Mouse (Mus musculus) forebrain, embryonic 12.5 days (tissue): ENCODE measurements around the gene Dcun1d2. TPM values are rescaled to one million over a fixed set of nuclear protein-coding genes. Genes with fewer than 3 reads are reported as not detected.

Source experiments
- ATAC-seq: fragments of 200-750 bp; cut with Nextera tagmentation; 2 replicates; pipeline ENCODE4 v1.8.0; 2017; ENCODE audit warnings: moderate TSS enrichment; ENCODE audit not compliant: low FRiP score
- H3K27ac ChIP-seq: fragments of 300-500 bp; sonication (generic); 2 replicates; pipeline ENCODE4 v1.5.1; 2016; ENCODE audit warnings: mild to moderate bottlenecking
- H3K27me3 ChIP-seq: fragments of 300-500 bp; sonication (generic); 2 replicates; pipeline ENCODE4 v1.6.1; 2016; ENCODE audit warnings: mild to moderate bottlenecking
- H3K36me3 ChIP-seq: fragments of 300-500 bp; sonication (generic); replicated peaks from 2 replicates; pipeline ENCODE4 v1.6.1; 2016; ENCODE audit warnings: mild to moderate bottlenecking
- H3K4me1 ChIP-seq: fragments of 300-500 bp; sonication (generic); 2 replicates; pipeline ENCODE4 v1.6.1; 2016
- H3K4me2 ChIP-seq: fragments of 300-500 bp; sonication (generic); 2 replicates; pipeline ENCODE4 v1.6.1; 2016; ENCODE audit warnings: mild to moderate bottlenecking, moderate library complexity
- H3K4me3 ChIP-seq: fragments of 300-500 bp; sonication (generic); replicated peaks from 2 replicates; pipeline ENCODE4 v1.5.1; 2016; ENCODE audit warnings: mild to moderate bottlenecking
- H3K9ac ChIP-seq: fragments of 300-500 bp; sonication (generic); 2 replicates; pipeline ENCODE4 v1.6.1; 2016; ENCODE audit warnings: mild to moderate bottlenecking
- H3K9me3 ChIP-seq: fragments of 300-500 bp; sonication (generic); 2 replicates; pipeline ENCODE4 v1.6.1; 2016
- WGBS: fragments of 180-500 bp; shearing (Covaris S2); methylation state at CpG from one replicate; pipeline ENCODE4 v1.1.7; 2016; 5-methylcytosine and 5-hydroxymethylcytosine counted together
- polyA plus RNA-seq: library from polyadenylated mRNA; unstranded; fragments of >200 nt; fragmentation: Nextera tagmentation; extraction: Ambion mirVana; gene quantifications from 2 replicates; pipeline ENCODE4 v1.2.1, GENCODE M21; 2016

Dcun1d2 gene
- polyA plus RNA-seq, 1 experiment from 2014 or later: 33.1 TPM

- Histone ChIP-seq H3K4me3 (no peak overlapping the region), H3K4me2 (no peak overlapping the region), H3K9ac (no peak overlapping the region), H3K27ac (no peak overlapping the region), H3K9me3 (no peaks in the 10 kb centered on the region), H3K4me1 (no peaks in the 10 kb centered on the region), H3K27me3 (no peaks in the 10 kb centered on the region), H3K36me3 (peaks cover 80% of the 10 kb centered on the region)
- no peak for ATAC-seq
- 98% methylated on average over 8 of the region's 8 CpGs for WGBS
Observed at GRCm38 (mm10) chr8:13299571-13299970, 11.6 kb upstream of the Dcun1d2 start.

GRCm38 (mm10) chr8:13293677-13294470 is 5.9 kb upstream of the Dcun1d2 start:
- ATAC-seq: no peak
- no peak overlapping the region for H3K27ac ChIP-seq

GRCm38 (mm10) chr8:13292364-13292763 is 4.4 kb upstream of the Dcun1d2 start:
- Histone ChIP-seq H3K4me2 (no peak overlapping the region), H3K27ac (no peak overlapping the region), H3K27me3 (no peaks in the 10 kb centered on the region), H3K36me3 (peaks cover 50% of the 10 kb centered on the region), H3K9me3 (no peaks in the 10 kb centered on the region), H3K4me3 (no peak overlapping the region), H3K4me1 (peaks cover 13% of the 10 kb centered on the region), H3K9ac (no peak overlapping the region)
- ATAC-seq: no peak
- 32% methylated on average over 9 of the region's 9 CpGs for WGBS

More at GRCm38 (mm10) chr8:13293677-13294470, 5.9 kb upstream of the Dcun1d2 start:
- Histone ChIP-seq H3K4me3 (no peak overlapping the region), H3K4me1 (peaks cover 9% of the 10 kb centered on the region), H3K27me3 (no peaks in the 10 kb centered on the region), H3K36me3 (peaks cover 58% of the 10 kb centered on the region), H3K9ac (no peak overlapping the region), H3K9me3 (no peaks in the 10 kb centered on the region), H3K4me2 (no peak overlapping the region)
- WGBS: 95% methylated on average over 9 of the region's 9 CpGs

GRCm38 (mm10) chr8:13288646-13289045 is 715 bp upstream of the Dcun1d2 start:
- Histone ChIP-seq H3K4me1 (peaks cover 22% of the 10 kb centered on the region), H3K9ac (peak overlapping the region; percentile 82), H3K4me2 (peak overlapping the region; percentile 92), H3K9me3 (no peaks in the 10 kb centered on the region), H3K4me3 (peak overlapping the region; percentile 76), H3K27me3 (no peaks in the 10 kb centered on the region), H3K36me3 (peaks cover 16% of the 10 kb centered on the region), H3K27ac (no peak overlapping the region)
- no peak for ATAC-seq
- 5% methylated on average over 6 of the region's 6 CpGs for WGBS

- Histone ChIP-seq H3K27ac (peak overlapping the region; percentile 85), H3K4me2 (peak overlapping the region; percentile 92), H3K4me1 (peaks cover 22% of the 10 kb centered on the region), H3K9ac (peak overlapping the region; percentile 82), H3K36me3 (peaks cover 6% of the 10 kb centered on the region; the same call in 1 of the 2 replicates), H3K9me3 (no peaks in the 10 kb centered on the region), H3K4me3 (peak overlapping the region; percentile 76), H3K27me3 (no peaks in the 10 kb centered on the region)
- peak; percentile 75; the same call in 1 of the 2 replicates for ATAC-seq
- 0% methylated on average over 34 of the region's 34 CpGs for WGBS
Observed at GRCm38 (mm10) chr8:13287304-13287691, 633 bp downstream of the Dcun1d2 start.

- H3K4me3 ChIP-seq: no peak overlapping the region
Observed at GRCm38 (mm10) chr8:13283200-13283599, 4.7 kb downstream of the Dcun1d2 start.

GRCm38 (mm10) chr8:13276941-13277447 is 10.9 kb downstream of the Dcun1d2 start:
- 90% methylated on average over 5 of the region's 5 CpGs for WGBS
- no peak for ATAC-seq
- H3K36me3 ChIP-seq: peaks cover 21% of the 10 kb centered on the region
- H3K9ac ChIP-seq: no peak overlapping the region
- no peak overlapping the region for H3K4me2 ChIP-seq
- H3K9me3 ChIP-seq: no peaks in the 10 kb centered on the region
- no peak overlapping the region for H3K27ac ChIP-seq
- H3K4me3 ChIP-seq: no peak overlapping the region
- no peaks in the 10 kb centered on the region for H3K27me3 ChIP-seq
- H3K4me1 ChIP-seq: no peaks in the 10 kb centered on the region

More at GRCm38 (mm10) chr8:13283200-13283599, 4.7 kb downstream of the Dcun1d2 start:
- H3K27me3 ChIP-seq: no peaks in the 10 kb centered on the region
- 82% methylated on average over 1 of the region's 1 CpGs for WGBS
- peaks cover 9% of the 10 kb centered on the region for H3K4me1 ChIP-seq
- H3K4me2 ChIP-seq: no peak overlapping the region
- H3K36me3 ChIP-seq: peaks cover 3% of the 10 kb centered on the region
- no peak overlapping the region for H3K27ac ChIP-seq
- no peaks in the 10 kb centered on the region for H3K9me3 ChIP-seq
- no peak overlapping the region for H3K9ac ChIP-seq
- no peak for ATAC-seq

GRCm38 (mm10) chr8:13272834-13273233 is 15.1 kb downstream of the Dcun1d2 start:
- Histone ChIP-seq H3K4me2 (no peak overlapping the region), H3K9ac (no peak overlapping the region), H3K36me3 (peaks cover 42% of the 10 kb centered on the region), H3K9me3 (no peaks in the 10 kb centered on the region), H3K4me3 (no peak overlapping the region), H3K27me3 (no peaks in the 10 kb centered on the region), H3K4me1 (no peaks in the 10 kb centered on the region), H3K27ac (no peak overlapping the region)
- 88% methylated on average over 5 of the region's 5 CpGs for WGBS
- ATAC-seq: no peak

- no peak for ATAC-seq
- peaks cover 38% of the 10 kb centered on the region for H3K36me3 ChIP-seq
Observed at GRCm38 (mm10) chr8:13267566-13267965, 20.4 kb downstream of the Dcun1d2 start.

GRCm38 (mm10) chr8:13263376-13263775 is 24.6 kb downstream of the Dcun1d2 start:
- Histone ChIP-seq H3K9ac (no peak overlapping the region), H3K4me3 (no peak overlapping the region), H3K4me1 (no peaks in the 10 kb centered on the region), H3K36me3 (peaks cover 31% of the 10 kb centered on the region), H3K27ac (no peak overlapping the region), H3K27me3 (no peaks in the 10 kb centered on the region), H3K4me2 (no peak overlapping the region), H3K9me3 (no peaks in the 10 kb centered on the region)
- no peak for ATAC-seq
- 63% methylated on average over 3 of the region's 3 CpGs for WGBS

More at GRCm38 (mm10) chr8:13267566-13267965, 20.4 kb downstream of the Dcun1d2 start:
- Histone ChIP-seq H3K4me1 (no peaks in the 10 kb centered on the region), H3K27ac (no peak overlapping the region), H3K4me2 (no peak overlapping the region), H3K9ac (no peak overlapping the region), H3K27me3 (no peaks in the 10 kb centered on the region), H3K9me3 (no peaks in the 10 kb centered on the region), H3K4me3 (no peak overlapping the region)
- WGBS: 91% methylated on average over 2 of the region's 2 CpGs

- H3K4me2 ChIP-seq: no peak within 1 kb of the TSS
- H3K9ac ChIP-seq: no peak within 1 kb of the TSS
- H3K4me3 ChIP-seq: no peak within 1 kb of the TSS
- ATAC-seq: 0 out of 2 replicates have a peak, but pooled peaks have one; percentile 57
- H3K4me1 ChIP-seq: no peaks in the 10 kb centered on the region
- H3K36me3 ChIP-seq: peaks cover 30% of the 10 kb centered on the region
- H3K9me3 ChIP-seq: no peaks in the 10 kb centered on the region
- 35% methylated on average over 8 of the region's 8 CpGs for WGBS
- H3K27me3 ChIP-seq: no peaks in the 10 kb centered on the region
- no peak within 1 kb of the TSS for H3K27ac ChIP-seq
Observed at GRCm38 (mm10) chr8:13254019-13254418, 33.9 kb downstream of the Dcun1d2 start, which contains the start of gene Adprhl1. Gene Adprhl1 (minus strand): TSS chr8:13254162.

- ATAC-seq: no peak
- H3K4me3 ChIP-seq: no peak overlapping the region
- H3K4me2 ChIP-seq: no peak overlapping the region
- H3K27ac ChIP-seq: no peak overlapping the region
- H3K9ac ChIP-seq: no peak overlapping the region
- WGBS: 78% methylated on average over 5 of the region's 5 CpGs
- H3K4me1 ChIP-seq: no peaks in the 10 kb centered on the region
- no peaks in the 10 kb centered on the region for H3K9me3 ChIP-seq
- peaks cover 24% of the 10 kb centered on the region for H3K36me3 ChIP-seq
- no peaks in the 10 kb centered on the region for H3K27me3 ChIP-seq
Observed at GRCm38 (mm10) chr8:13253413-13253812, 34.5 kb downstream of the Dcun1d2 start.
